Mouse (Mus musculus): ENCODE measurements at regions not wholly inside any gene's neighbourhood (a gene's known extent, or its start where the extent isn't known, plus 50 kb on each side); places are given as distances from the start of the nearest gene placed in this dataset.

GRCm38 (mm10) chr7:145112146-145112830 lies 95.6 kb downstream of the 1810010D01Rik start:
- H3K36me3 ChIP-seq: no peaks in the 10 kb centered on the region
- peaks cover 29% of the 10 kb centered on the region for H3K4me1 ChIP-seq (replicated peaks)
- H3K27ac ChIP-seq: peak overlapping the region; percentile 80
- no peaks in the 10 kb centered on the region for H3K27me3 ChIP-seq (replicated peaks)
- no peaks in the 10 kb centered on the region for H3K9me3 ChIP-seq
- H3K9ac ChIP-seq: no peak overlapping the region
- H3K4me3 ChIP-seq (replicated peaks): no peak overlapping the region
- no peak for ATAC-seq
- 0 out of 2 replicates have a peak overlapping the region, but pooled peaks have one; percentile 42 for H3K4me2 ChIP-seq (replicated peaks)

GRCm38 (mm10) chr7:145111252-145112131 lies 96.4 kb downstream of the 1810010D01Rik start:
- ATAC-seq: peak; percentile 79
- 0 out of 2 replicates have a peak overlapping the region, but pooled peaks have one; percentile 0 for H3K4me3 ChIP-seq (replicated peaks)
- H3K4me1 ChIP-seq (replicated peaks): peaks cover 29% of the 10 kb centered on the region
- 30% methylated on average over 20 of the region's 20 CpGs for WGBS
- H3K27me3 ChIP-seq (replicated peaks): no peaks in the 10 kb centered on the region
- peak overlapping the region; percentile 42 for H3K4me2 ChIP-seq (replicated peaks)
- H3K36me3 ChIP-seq: no peaks in the 10 kb centered on the region
- H3K9me3 ChIP-seq: no peaks in the 10 kb centered on the region
- H3K27ac ChIP-seq: peak overlapping the region; percentile 80
- H3K9ac ChIP-seq: no peak overlapping the region; the same call in 1 of the 2 replicates

- peak; percentile 63 for ATAC-seq
- Histone ChIP-seq H3K4me1 (replicated peaks) (peaks cover 29% of the 10 kb centered on the region), H3K27me3 (replicated peaks) (no peaks in the 10 kb centered on the region), H3K27ac (peak overlapping the region; percentile 80), H3K9me3 (no peaks in the 10 kb centered on the region), H3K36me3 (no peaks in the 10 kb centered on the region), H3K9ac (peak overlapping the region; percentile 24; the same call in 1 of the 2 replicates), H3K4me2 (replicated peaks) (peak overlapping the region; percentile 42), H3K4me3 (replicated peaks) (0 out of 2 replicates have a peak overlapping the region, but pooled peaks have one; percentile 0)
- WGBS: 17% methylated on average over 10 of the region's 10 CpGs
Measured at GRCm38 (mm10) chr7:145110657-145111251, 97.2 kb downstream of the 1810010D01Rik start.

- 85% methylated on average over 3 of the region's 3 CpGs for WGBS
- no peaks in the 10 kb centered on the region for H3K27me3 ChIP-seq (replicated peaks)
- H3K4me2 ChIP-seq (replicated peaks): no peak overlapping the region
- H3K36me3 ChIP-seq: no peaks in the 10 kb centered on the region
- H3K27ac ChIP-seq: peak overlapping the region; percentile 22; the same call in 1 of the 2 replicates
- no peaks in the 10 kb centered on the region for H3K9me3 ChIP-seq
- ATAC-seq: no peak
- peaks cover 29% of the 10 kb centered on the region for H3K4me1 ChIP-seq (replicated peaks)
- no peak overlapping the region for H3K4me3 ChIP-seq (replicated peaks)
- H3K9ac ChIP-seq: no peak overlapping the region
Measured at GRCm38 (mm10) chr7:145110028-145110427, 97.9 kb downstream of the 1810010D01Rik start.

- Histone ChIP-seq H3K27ac (no peak overlapping the region), H3K27me3 (replicated peaks) (no peaks in the 10 kb centered on the region), H3K4me3 (replicated peaks) (no peak overlapping the region), H3K36me3 (no peaks in the 10 kb centered on the region), H3K4me1 (replicated peaks) (peaks cover 29% of the 10 kb centered on the region), H3K9ac (no peak overlapping the region), H3K9me3 (no peaks in the 10 kb centered on the region), H3K4me2 (replicated peaks) (no peak overlapping the region)
- ATAC-seq: no peak
- WGBS: 83% methylated on average over 4 of the region's 4 CpGs
Measured at GRCm38 (mm10) chr7:145109471-145109870, 98.4 kb downstream of the 1810010D01Rik start.

- Histone ChIP-seq H3K9ac (no peak overlapping the region), H3K27me3 (replicated peaks) (no peaks in the 10 kb centered on the region), H3K9me3 (no peaks in the 10 kb centered on the region), H3K4me2 (replicated peaks) (no peak overlapping the region), H3K27ac (no peak overlapping the region), H3K36me3 (no peaks in the 10 kb centered on the region), H3K4me3 (replicated peaks) (no peak overlapping the region), H3K4me1 (replicated peaks) (peaks cover 29% of the 10 kb centered on the region)
- no peak for ATAC-seq
- WGBS: 92% methylated on average over 3 of the region's 3 CpGs
Measured at GRCm38 (mm10) chr7:145108994-145109393, 98.9 kb downstream of the 1810010D01Rik start.

GRCm38 (mm10) chr7:145107575-145108170 lies 100.2 kb downstream of the 1810010D01Rik start:
- WGBS: 83% methylated on average over 2 of the region's 2 CpGs
- H3K36me3 ChIP-seq: no peaks in the 10 kb centered on the region
- H3K4me3 ChIP-seq (replicated peaks): no peak overlapping the region
- no peaks in the 10 kb centered on the region for H3K27me3 ChIP-seq (replicated peaks)
- no peaks in the 10 kb centered on the region for H3K9me3 ChIP-seq
- no peak for ATAC-seq
- peaks cover 22% of the 10 kb centered on the region for H3K4me1 ChIP-seq (replicated peaks)
- no peak overlapping the region for H3K4me2 ChIP-seq (replicated peaks)
- no peak overlapping the region for H3K9ac ChIP-seq
- no peak overlapping the region for H3K27ac ChIP-seq

- 47% methylated on average over 4 of the region's 4 CpGs for WGBS
- no peaks in the 10 kb centered on the region for H3K9me3 ChIP-seq
- H3K27me3 ChIP-seq (replicated peaks): no peaks in the 10 kb centered on the region
- H3K27ac ChIP-seq: no peak overlapping the region
- no peaks in the 10 kb centered on the region for H3K36me3 ChIP-seq
- no peak overlapping the region for H3K4me3 ChIP-seq (replicated peaks)
- no peak for ATAC-seq
- peaks cover 14% of the 10 kb centered on the region for H3K4me1 ChIP-seq (replicated peaks)
- H3K4me2 ChIP-seq (replicated peaks): no peak overlapping the region
- H3K9ac ChIP-seq: no peak overlapping the region
Measured at GRCm38 (mm10) chr7:145106494-145106849, 101.4 kb downstream of the 1810010D01Rik start.

GRCm38 (mm10) chr7:145105831-145106493 lies 102.0 kb downstream of the 1810010D01Rik start:
- no peak overlapping the region for H3K27ac ChIP-seq
- no peak for ATAC-seq
- H3K4me3 ChIP-seq (replicated peaks): no peak overlapping the region
- H3K9me3 ChIP-seq: no peaks in the 10 kb centered on the region
- H3K9ac ChIP-seq: no peak overlapping the region
- H3K4me1 ChIP-seq (replicated peaks): peaks cover 10% of the 10 kb centered on the region
- H3K27me3 ChIP-seq (replicated peaks): no peaks in the 10 kb centered on the region
- H3K4me2 ChIP-seq (replicated peaks): no peak overlapping the region
- 87% methylated on average over 7 of the region's 7 CpGs for WGBS
- no peaks in the 10 kb centered on the region for H3K36me3 ChIP-seq

- Histone ChIP-seq H3K36me3 (no peaks in the 10 kb centered on the region), H3K9me3 (no peaks in the 10 kb centered on the region), H3K4me3 (replicated peaks) (no peak overlapping the region), H3K4me2 (replicated peaks) (no peak overlapping the region), H3K9ac (no peak overlapping the region), H3K4me1 (replicated peaks) (no peaks in the 10 kb centered on the region), H3K27ac (peak overlapping the region; percentile 11; the same call in 1 of the 2 replicates), H3K27me3 (replicated peaks) (no peaks in the 10 kb centered on the region)
- ATAC-seq: peak; percentile 42; the same call in 1 of the 2 replicates
- WGBS: 63% methylated on average over 5 of the region's 5 CpGs
Measured at GRCm38 (mm10) chr7:145102692-145103091, 105.2 kb downstream of the 1810010D01Rik start.

GRCm38 (mm10) chr7:145102216-145102615 lies 105.7 kb downstream of the 1810010D01Rik start:
- Histone ChIP-seq H3K27me3 (replicated peaks) (no peaks in the 10 kb centered on the region), H3K4me2 (replicated peaks) (no peak overlapping the region), H3K4me3 (replicated peaks) (no peak overlapping the region), H3K9me3 (no peaks in the 10 kb centered on the region), H3K9ac (no peak overlapping the region), H3K36me3 (no peaks in the 10 kb centered on the region), H3K27ac (peak overlapping the region; percentile 11; the same call in 1 of the 2 replicates), H3K4me1 (replicated peaks) (no peaks in the 10 kb centered on the region)
- 44% methylated on average over 6 of the region's 6 CpGs for WGBS
- peak; percentile 50 for ATAC-seq

Measured in intestine, embryonic 15.5 days (tissue).